Mouse (Mus musculus) telencephalon, adult 2 months (tissue): ENCODE measurements around the gene Gm10352.
"Not testable (repeated sequence)": the region's sequence is repeated elsewhere in the genome, so short reads cannot be mapped to it uniquely, and the experiment has no call there.

ENCODE experiments used
- DNase-seq: peaks from one replicate; pipeline ENCODE4 v3.0.0-alpha.2; 2011; ENCODE audit warnings: low read depth, low spot score

Gm10352 gene

DNA sequence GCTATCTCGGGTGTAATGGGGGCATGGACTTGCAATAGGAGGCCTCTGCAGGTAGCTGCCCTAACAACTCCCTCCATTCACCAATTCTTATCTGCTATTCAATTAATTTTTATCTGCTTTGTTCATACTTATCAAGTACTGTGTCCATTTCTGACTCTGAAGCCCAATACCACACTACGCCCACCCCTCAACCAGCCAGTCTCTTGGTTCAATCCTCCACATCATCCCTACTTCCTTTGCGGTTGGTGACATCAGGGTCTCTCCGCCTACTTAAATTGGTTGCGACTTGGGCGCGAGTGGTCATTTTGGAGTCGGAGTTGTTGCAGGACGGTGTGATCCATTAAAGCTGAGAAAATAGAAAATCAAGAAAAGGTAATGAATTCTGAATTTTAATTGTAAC, at the start of gene Gm10352:
TSS of gene Gm10352 (plus strand) at position 301 of the 400 bp plus-strand sequence.
- not testable (repeated sequence) for DNase-seq

DNA sequence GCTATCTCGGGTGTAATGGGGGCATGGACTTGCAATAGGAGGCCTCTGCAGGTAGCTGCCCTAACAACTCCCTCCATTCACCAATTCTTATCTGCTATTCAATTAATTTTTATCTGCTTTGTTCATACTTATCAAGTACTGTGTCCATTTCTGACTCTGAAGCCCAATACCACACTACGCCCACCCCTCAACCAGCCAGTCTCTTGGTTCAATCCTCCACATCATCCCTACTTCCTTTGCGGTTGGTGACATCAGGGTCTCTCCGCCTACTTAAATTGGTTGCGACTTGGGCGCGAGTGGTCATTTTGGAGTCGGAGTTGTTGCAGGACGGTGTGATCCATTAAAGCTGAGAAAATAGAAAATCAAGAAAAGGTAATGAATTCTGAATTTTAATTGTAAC, 31.5 kb downstream of the Gm10352 start, which contains the start of gene Gm29289:
TSS of gene Gm29289 (plus strand) at position 301 of the 400 bp plus-strand sequence.
- not testable (repeated sequence) for DNase-seq
